Mouse (Mus musculus): Measurements from ENCODE around the gene Tmem129.

DNA sequence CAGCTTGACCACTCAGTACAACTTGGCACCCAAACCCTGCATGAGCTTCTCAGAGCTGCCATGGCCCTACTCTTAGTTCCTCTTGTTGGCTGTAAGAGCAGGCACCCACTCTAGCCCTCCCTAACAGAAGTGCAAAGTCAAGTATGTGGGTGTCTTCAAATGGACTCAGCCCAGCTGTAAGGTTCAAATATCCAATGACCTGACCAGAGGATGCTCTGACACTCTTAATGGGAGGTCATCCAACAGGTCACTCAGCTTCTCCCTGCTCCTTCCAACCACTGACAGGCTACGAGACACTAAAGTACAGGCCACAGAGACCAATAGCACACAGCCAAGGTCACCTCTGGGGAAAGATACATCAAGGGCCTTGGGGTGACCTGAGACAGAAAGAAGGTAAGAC, 49.0 kb downstream of the Tmem129 start:
- TF ChIP-seq POLR2A (IDR thresholded peaks at IDR 0.05; ENCODE audit: low read depth, low read length) (no peak), CTCF (IDR thresholded peaks at IDR 0.05; ENCODE audit: borderline replicate concordance, insufficient read depth, low read length) (no peak)

Measured in embryonic fibroblast, embryonic 13.5 days (primary cell).